Mouse (Mus musculus) liver, postnatal 0 days (tissue): ENCODE measurements at regions not wholly inside any gene's neighbourhood (a gene's known extent, or its start where the extent isn't known, plus 50 kb on each side); places are given as distances from the start of the nearest gene placed in this dataset.

ENCODE experiments used
- CTCF ChIP-seq: sonication (generic); IDR thresholded peaks from 2 replicates; pipeline ENCODE4 v1.5.1; 2016; ENCODE audit warnings: antibody characterized with exemption, low read depth
- EP300 ChIP-seq: IDR thresholded peaks from 2 replicates; pipeline ENCODE4 v1.6.1; 2016; ENCODE audit warnings: antibody characterized with exemption, low read depth, mild to moderate bottlenecking

DNA sequence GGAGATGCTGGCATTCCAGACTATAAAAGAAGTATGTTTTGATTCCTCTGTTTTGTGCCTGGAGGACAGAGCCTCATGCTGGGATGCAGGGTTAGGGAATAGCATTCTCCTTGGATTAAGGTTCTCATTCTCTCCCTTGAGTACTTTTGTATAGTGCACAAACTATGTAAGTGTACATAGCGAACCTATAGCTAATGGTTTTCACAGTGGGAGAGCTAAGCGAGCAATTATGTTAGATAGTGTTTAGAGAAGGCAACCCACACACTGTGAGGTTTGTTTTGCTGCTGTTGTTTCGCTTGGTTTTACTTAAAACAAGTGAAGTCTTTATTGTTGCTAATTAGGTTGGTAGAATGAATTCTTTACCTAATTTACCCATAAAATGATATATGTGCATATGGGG lies 266.2 kb downstream of the 1700017N19Rik start:
- TF ChIP-seq CTCF, result no peak
- no peak for TF ChIP-seq EP300
